Mouse (Mus musculus): Measurements from ENCODE around the gene Lnx1.
A peak's percentile ranks its signal among the peaks of the same experiment; 100 is the strongest.

Gene Lnx1

DNA sequence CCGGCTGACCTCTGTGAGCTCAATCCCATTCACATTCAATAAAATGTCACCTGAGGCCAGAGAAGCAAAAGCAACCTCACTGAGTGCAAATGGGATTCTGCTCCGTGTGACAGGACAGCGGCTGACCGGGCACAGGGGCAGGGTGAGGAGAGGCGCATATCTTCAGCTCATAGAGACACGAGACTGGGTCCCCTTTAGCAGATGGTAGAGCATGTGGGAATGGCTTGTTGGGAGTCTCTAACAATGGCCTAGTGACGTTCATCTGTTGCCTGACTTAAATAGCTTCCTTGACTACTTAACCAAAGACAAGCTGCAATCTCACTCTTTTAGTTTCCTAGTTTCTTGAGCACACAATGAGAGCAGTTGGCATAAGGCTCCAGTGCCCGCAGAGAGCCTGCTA is 96.5 kb downstream of the Lnx1 start:
- no peak for DNase-seq (ENCODE audit: low spot score in 2 of 2)

GRCm38 (mm10) chr5:74603306-74603705 is 99.4 kb downstream of the Lnx1 start:
- no peak for DNase-seq (ENCODE audit: low spot score in 2 of 2)

DNA sequence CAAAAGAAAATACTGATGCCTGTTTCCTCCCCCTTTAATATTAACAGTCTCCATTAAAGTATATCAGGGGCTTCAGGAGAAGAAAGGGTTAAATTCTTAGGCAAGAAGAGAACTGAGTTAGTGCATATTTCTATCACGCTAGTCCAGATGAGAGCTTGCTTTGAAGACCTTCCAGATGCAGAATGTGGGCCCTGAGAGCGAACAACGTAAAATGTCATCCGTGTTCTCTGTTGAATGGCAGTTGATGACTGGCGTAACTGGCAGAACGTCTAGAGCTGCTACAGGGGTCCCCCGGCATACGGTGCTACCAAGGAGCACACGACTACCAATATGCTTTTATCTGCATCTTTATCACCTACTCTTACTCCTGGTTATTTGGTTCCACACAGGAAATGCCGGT is 100.3 kb downstream of the Lnx1 start:
- no peak for DNase-seq (ENCODE audit: low spot score in 2 of 2)

- no peak for DNase-seq (ENCODE audit: low spot score in 2 of 2)
Measured at GRCm38 (mm10) chr5:74601965-74602364, 100.7 kb downstream of the Lnx1 start.

DNA sequence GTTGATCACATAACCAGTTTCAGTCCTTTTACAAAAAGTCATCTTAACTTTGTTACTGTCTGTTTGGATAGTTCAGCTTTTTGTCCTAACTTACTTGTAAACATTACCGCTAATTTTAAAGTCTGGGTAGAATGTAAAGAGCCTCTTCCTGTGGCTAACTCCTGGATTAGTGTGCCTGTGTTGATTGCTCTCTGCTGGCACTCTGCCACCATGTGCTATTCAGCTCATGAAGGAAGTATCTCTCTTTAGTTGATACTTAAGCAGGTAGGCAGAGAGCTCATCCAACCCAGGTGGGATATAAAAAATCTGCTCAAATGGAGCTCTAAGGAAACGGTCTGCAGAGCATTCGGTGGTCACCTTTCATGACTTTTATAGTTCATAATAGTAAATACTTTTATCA is 101.5 kb downstream of the Lnx1 start:
- DNase-seq (ENCODE audit: low spot score in 2 of 2) = no peak

DNA sequence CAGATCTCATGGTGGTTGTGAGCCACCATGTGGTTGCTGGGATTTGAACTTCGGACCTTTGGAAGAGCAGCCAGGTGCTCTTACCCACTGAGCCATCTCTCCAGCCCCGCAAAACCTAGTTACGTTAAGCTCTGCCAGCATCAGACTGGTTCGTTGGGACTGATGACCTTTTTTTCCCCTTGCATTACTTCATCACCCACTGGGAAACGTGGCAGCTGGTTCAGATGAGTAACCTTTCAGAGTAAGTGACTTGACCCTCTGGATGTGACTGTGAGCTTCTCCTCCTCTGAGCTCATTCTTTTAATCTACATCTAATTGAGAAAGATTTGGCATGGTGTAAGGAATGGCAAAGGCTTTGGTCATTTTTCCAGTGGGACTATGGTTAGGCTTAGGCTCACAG is 102.7 kb downstream of the Lnx1 start:
- DNase-seq (ENCODE audit: low spot score in 2 of 2) = peak in 1 of 2 experiments; percentile 26

DNA sequence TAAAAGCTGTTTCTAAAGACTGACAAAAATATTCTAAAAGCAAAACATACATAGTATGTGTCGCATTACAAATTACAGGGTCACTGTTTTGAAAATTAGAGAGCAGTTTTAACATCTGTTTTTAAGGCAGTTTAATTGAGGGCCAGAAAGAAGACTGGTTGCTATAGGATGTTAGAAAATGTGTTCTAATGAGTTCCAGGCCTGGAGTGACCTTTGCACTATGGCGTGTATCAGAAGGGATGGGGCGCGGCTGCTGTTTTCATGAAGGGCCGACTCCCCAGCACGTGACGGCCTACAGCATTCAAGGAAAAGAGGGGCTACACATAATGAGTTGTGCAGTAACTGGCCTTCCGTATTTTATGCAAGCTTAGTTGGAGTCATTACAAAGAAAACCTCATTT is 109.6 kb downstream of the Lnx1 start:
- DNase-seq (ENCODE audit: low spot score in 2 of 2) = no peak

DNA sequence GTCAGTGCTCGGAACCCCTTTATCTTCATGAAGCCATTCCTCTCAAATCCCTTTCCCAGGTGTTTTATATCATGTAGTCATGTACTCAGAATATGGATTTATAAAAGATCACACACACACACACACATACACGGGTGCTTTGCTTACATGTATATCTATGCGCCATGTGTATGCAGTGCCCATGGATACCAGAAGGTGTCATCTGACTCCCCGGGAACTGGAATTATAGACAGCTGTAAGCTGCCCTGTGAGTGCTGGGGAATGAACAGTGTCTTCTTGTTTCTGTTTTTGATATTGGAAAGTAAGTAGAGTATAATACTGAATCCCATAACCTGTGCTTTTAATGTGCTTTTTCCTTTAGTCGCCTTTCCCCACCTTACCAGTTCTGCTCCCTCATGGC is 111.3 kb downstream of the Lnx1 start:
- DNase-seq (ENCODE audit: low spot score in 2 of 2) = no peak

GRCm38 (mm10) chr5:74589133-74589532 is 113.6 kb downstream of the Lnx1 start:
- no peak for DNase-seq (ENCODE audit: low spot score in 2 of 2)

GRCm38 (mm10) chr5:74571767-74572166 is 130.9 kb downstream of the Lnx1 start:
- no peak for DNase-seq (ENCODE audit: low spot score in 2 of 2)

DNA sequence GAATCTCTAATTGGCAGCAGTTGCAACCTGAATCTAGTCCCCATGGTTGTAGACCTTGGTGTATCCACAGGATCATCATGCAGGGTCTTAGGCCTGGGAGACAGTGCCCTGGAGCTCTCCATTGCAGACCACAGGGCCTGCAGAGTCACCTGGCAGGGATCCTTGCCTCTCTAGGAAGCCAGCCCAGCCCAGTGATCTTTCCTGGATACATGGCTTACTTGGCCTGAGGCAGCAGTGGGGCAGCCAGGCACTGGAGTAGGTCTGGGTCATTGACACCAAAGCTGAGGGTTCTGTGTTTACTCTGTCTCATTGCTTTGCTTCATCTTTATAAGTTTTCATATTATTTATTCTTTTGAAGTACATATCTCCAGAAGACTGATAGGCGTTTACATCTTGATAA is 141.6 kb downstream of the Lnx1 start:
- peak in 1 of 2 experiments; percentile 4 for DNase-seq (ENCODE audit: low spot score in 2 of 2)

- no peak for DNase-seq (ENCODE audit: low spot score in 2 of 2)
Measured at GRCm38 (mm10) chr5:74549566-74549965, 153.1 kb downstream of the Lnx1 start.

GRCm38 (mm10) chr5:74545606-74546005 is 157.1 kb downstream of the Lnx1 start:
- no peak for DNase-seq (ENCODE audit: low spot score in 2 of 2)

All from heart, adult 9 months (tissue).